8 mouse cellular contexts compared by ENCODE assay signal in genomic region chr17:31119429-31119828, GRCm38 (mm10). TPM values are rescaled to one million over a fixed set of nuclear protein-coding genes. Genes with fewer than 3 reads are reported as not detected.
DNase-seq lines count a peak whose midpoint lies in the region; ATAC-seq and TF ChIP-seq lines count a peak whose summit lies in the region.

No protein-coding gene starts in this region.

- H3K27ac ChIP-seq in intestine, embryonic 14.5 days (ENCODE audit: low read depth) = no peak overlapping the region
- no peak overlapping the region for H3K27ac ChIP-seq in midbrain, embryonic 12.5 days (replicated peaks)
- H3K27ac ChIP-seq in small intestine, adult 2 months (ENCODE audit: insufficient read depth, low read depth, low read length) = no peak overlapping the region

- peak; percentile 79 for DNase-seq in cerebellum, adult 11 months
- DNase-seq in gastrocnemius, adult 8-10 months (ENCODE audit: low spot score in 2 of 2) = peak; percentile 47 to 52
- DNase-seq in intestine, embryonic 14.5 days (ENCODE audit: low spot score) = peak; percentile 85
- peak; percentile 82 to 84 for DNase-seq in left cerebral cortex, postnatal 25 days (ENCODE audit: low spot score in 2 of 2)

- no peak overlapping the region for H3K4me2 ChIP-seq in intestine, embryonic 14.5 days (ENCODE audit: low read length)
- H3K4me2 ChIP-seq in midbrain, embryonic 12.5 days (replicated peaks) = no peak overlapping the region

- H3K27me3 ChIP-seq in intestine, embryonic 14.5 days (replicated peaks; ENCODE audit: control insufficient read depth, insufficient read depth, low read length) = no peaks in the 10 kb centered on the region
- 0 out of 2 replicates have a peak, but pooled peaks cover 3% of the 10 kb centered on the region for H3K27me3 ChIP-seq in midbrain, embryonic 12.5 days
- H3K27me3 ChIP-seq in small intestine, adult 2 months (ENCODE audit: control insufficient read depth, insufficient read depth, low read length) = no peaks in the 10 kb centered on the region

- H3K4me1 ChIP-seq in intestine, embryonic 14.5 days (replicated peaks; ENCODE audit: control insufficient read depth, insufficient read depth, low read length) = no peaks in the 10 kb centered on the region
- peaks cover 10% of the 10 kb centered on the region; the same call in 1 of the 2 replicates for H3K4me1 ChIP-seq in midbrain, embryonic 12.5 days
- no peaks in the 10 kb centered on the region for H3K4me1 ChIP-seq in small intestine, adult 2 months (ENCODE audit: control insufficient read depth, insufficient read depth, insufficient read length, low read length)

- peak; percentile 93; the same call in 1 of the 2 replicates for TF ChIP-seq CTCF in small intestine, adult 2 months (IDR thresholded peaks at IDR 0.05; ENCODE audit: extremely low read depth, insufficient read length, insufficient replicate concordance, low read depth, low read length)

- no peak for ATAC-seq in cerebellum, adult (ENCODE audit: insufficient number of reproducible peaks, low FRiP score, low TSS enrichment)
- peak; percentile 76 for ATAC-seq in common myeloid progenitor, adult 5-6 weeks (replicated peaks; ENCODE audit: low read depth, poor library complexity, severe bottlenecking)
- ATAC-seq in intestine, embryonic 14.5 days (replicated peaks; ENCODE audit: low FRiP score, low TSS enrichment, low read depth) = 0 out of 2 replicates have a peak, but pooled peaks have one; percentile 26
- peak; percentile 56; the same call in 1 of the 2 replicates for ATAC-seq in midbrain, embryonic 12.5 days (ENCODE audit: low FRiP score, low read depth)

- H3K4me3 ChIP-seq in intestine, embryonic 14.5 days (ENCODE audit: low read depth, low read length) = no peak overlapping the region
- H3K4me3 ChIP-seq in midbrain, embryonic 12.5 days = no peak overlapping the region
- H3K4me3 ChIP-seq in small intestine, adult 2 months (ENCODE audit: low read depth, low read length) = no peak overlapping the region

- intact Hi-C loops in left cerebral cortex, postnatal 25 days (cut with DNase I) = loop anchor here (1.0 to 2.0 kb wide), 3 partner anchors 61 to 109 kb away; no protein-coding TSS in a partner anchor

- no peak for TF ChIP-seq POLR2A in small intestine, adult 2 months (IDR thresholded peaks at IDR 0.05; ENCODE audit: low read depth, low read length)

- no peak overlapping the region for H3K9ac ChIP-seq in intestine, embryonic 14.5 days (ENCODE audit: low read length)
- no peak overlapping the region for H3K9ac ChIP-seq in midbrain, embryonic 12.5 days (replicated peaks)

- WGBS in intestine, embryonic 14.5 days = 5% methylated on average over 7 of the region's 7 CpGs
- 7% methylated on average over 7 of the region's 7 CpGs for WGBS in midbrain, embryonic 12.5 days
- 4% methylated on average over 7 of the region's 7 CpGs for WGBS in small intestine, adult 2 months

- H3K9me3 ChIP-seq in intestine, embryonic 14.5 days (ENCODE audit: control insufficient read depth, low read length) = no peaks in the 10 kb centered on the region
- H3K9me3 ChIP-seq in midbrain, embryonic 12.5 days = 0 out of 2 replicates have a peak, but pooled peaks cover 3% of the 10 kb centered on the region

- no peaks in the 10 kb centered on the region for H3K36me3 ChIP-seq in intestine, embryonic 14.5 days (ENCODE audit: control insufficient read depth, insufficient read depth, low read length)
- H3K36me3 ChIP-seq in midbrain, embryonic 12.5 days = peaks cover 6% of the 10 kb centered on the region; the same call in 1 of the 2 replicates
- H3K36me3 ChIP-seq in small intestine, adult 2 months (ENCODE audit: control insufficient read depth, insufficient read depth, low read length) = no peaks in the 10 kb centered on the region

RNA-seq across cellular contexts. Expression of gene Tff3, which starts 10.0 kb away (rescaled TPM):
- not detected in 2 replicates for total RNA-seq in common myeloid progenitor, adult 5-6 weeks (2017)
- total RNA-seq in gastrocnemius, adult 8-10 months (2022) = not detected
- 315 and 426 TPM in 2 replicates for polyA plus RNA-seq in intestine, embryonic 14.5 days (2014; fragmentation: Nextera tagmentation; extraction: Ambion mirVana)
- total RNA-seq in left cerebral cortex, postnatal 25 days (2021) = not detected
- 1.1 and 1.4 TPM in 2 replicates for polyA plus RNA-seq in midbrain, embryonic 12.5 days (2016; fragmentation: Nextera tagmentation; extraction: Ambion mirVana)
- polyA plus RNA-seq in small intestine, adult 2 months (2012; rRNA removed) = 5,248 and 10,550 TPM in 2 replicates

RNA-seq across cellular contexts. Expression of gene Tff2, which starts 24.7 kb away (rescaled TPM):
- total RNA-seq in common myeloid progenitor, adult 5-6 weeks (2017) = not detected in 2 replicates
- total RNA-seq in gastrocnemius, adult 8-10 months (2022) = not detected
- polyA plus RNA-seq in intestine, embryonic 14.5 days (2014; fragmentation: Nextera tagmentation; extraction: Ambion mirVana) = 2.0 TPM in 2 replicates
- total RNA-seq in left cerebral cortex, postnatal 25 days (2021) = not detected
- not detected in 2 replicates for polyA plus RNA-seq in midbrain, embryonic 12.5 days (2016; fragmentation: Nextera tagmentation; extraction: Ambion mirVana)
- 19.0 and 10,568 TPM in 2 replicates for polyA plus RNA-seq in small intestine, adult 2 months (2012; rRNA removed)

RNA-seq across cellular contexts. Expression of gene Tff1, which starts 45.6 kb away (rescaled TPM):
- not detected in 2 replicates for total RNA-seq in common myeloid progenitor, adult 5-6 weeks (2017)
- total RNA-seq in gastrocnemius, adult 8-10 months (2022) = not detected
- 12.7 and 17.2 TPM in 2 replicates for polyA plus RNA-seq in intestine, embryonic 14.5 days (2014; fragmentation: Nextera tagmentation; extraction: Ambion mirVana)
- not detected for total RNA-seq in left cerebral cortex, postnatal 25 days (2021)
- not detected in 2 replicates for polyA plus RNA-seq in midbrain, embryonic 12.5 days (2016; fragmentation: Nextera tagmentation; extraction: Ambion mirVana)
- 7.6 and 3,319 TPM in 2 replicates for polyA plus RNA-seq in small intestine, adult 2 months (2012; rRNA removed)
